Mouse (Mus musculus) brain, embryonic 14.5 days (tissue): ENCODE results near the gene 9130409I23Rik. TPM values are rescaled to one million over a fixed set of nuclear protein-coding genes. Genes with fewer than 3 reads are reported as not detected.

ENCODE experiments used
- DNase-seq: peaks from one replicate; pipeline ENCODE4 v3.0.0-alpha.2; 2011; ENCODE audit warnings: low read depth
- CTCF ChIP-seq: fragments of 200-500 bp; IDR thresholded peaks from 2 replicates; pipeline ENCODE4 v1.5.1; 2012; ENCODE audit warnings: inconsistent platforms, mild to moderate bottlenecking, moderate library complexity, borderline replicate concordance; ENCODE audit not compliant: insufficient read depth, insufficient read length; ENCODE audit errors: extremely low read depth
- POLR2A ChIP-seq: fragments of 200-500 bp; IDR thresholded peaks from 2 replicates; pipeline ENCODE4 v1.6.1; 2012; ENCODE audit warnings: mild to moderate bottlenecking, inconsistent platforms, borderline replicate concordance; ENCODE audit not compliant: poor library complexity, insufficient read depth, insufficient read length, severe bottlenecking; ENCODE audit errors: extremely low read depth
- polyA plus RNA-seq: library from polyadenylated mRNA; depleted of rRNA; stranded (reverse); fragments of >200 nt; gene quantifications from 2 replicates; pipeline ENCODE4 v1.2.3, GENCODE M21; 2012; rRNA removed

Gene 9130409I23Rik
- polyA plus RNA-seq, 1 experiment, result not detected

DNA sequence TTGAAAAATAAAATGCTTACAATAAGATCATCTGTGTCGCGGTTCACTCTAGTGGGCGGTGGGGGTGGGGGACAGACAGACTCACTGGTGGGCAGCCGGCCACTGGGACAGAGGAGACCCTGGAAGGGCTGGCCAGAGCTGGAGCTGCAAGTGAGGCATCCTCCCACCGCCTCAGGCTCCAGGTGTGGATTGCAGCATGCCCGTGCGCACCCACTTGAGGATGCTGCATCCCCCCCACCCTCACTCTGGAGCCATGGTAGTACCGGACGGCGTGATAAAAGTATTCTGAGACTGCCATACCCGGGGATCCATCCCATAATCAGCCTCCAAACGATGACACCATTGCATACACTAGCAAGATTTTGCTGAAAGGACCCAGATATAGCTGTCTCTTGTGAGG, 39.0 kb downstream of the 9130409I23Rik start:
- TF ChIP-seq CTCF, result no peak
- no peak for TF ChIP-seq POLR2A
- no peak for DNase-seq

Other genes starting within 250 kb of the 9130409I23Rik start
- gene H3f3a, start 237.3 kb upstream of the 9130409I23Rik start, polyA plus RNA-seq, result 2,000 and 2,211 TPM in 2 replicates
- 22.0 and 25.5 TPM in 2 replicates for gene Sde2, start 200.1 kb upstream of the 9130409I23Rik start, polyA plus RNA-seq
- 1.4 and 2.0 TPM in 2 replicates for gene Lefty2, start 158.1 kb upstream of the 9130409I23Rik start, polyA plus RNA-seq
- 45.7 and 65.9 TPM in 2 replicates for gene Pycr2, start 146.9 kb upstream of the 9130409I23Rik start, polyA plus RNA-seq
- gene Lefty1, start 116.2 kb upstream of the 9130409I23Rik start, polyA plus RNA-seq, result 1.1 and 1.3 TPM in 2 replicates
- gene Tmem63a, start 108.9 kb upstream of the 9130409I23Rik start, polyA plus RNA-seq, result 3.3 and 3.6 TPM in 2 replicates
- gene Ephx1, start 30.3 kb upstream of the 9130409I23Rik start, polyA plus RNA-seq, result 2.8 and 5.1 TPM in 2 replicates
- gene Nvl, start 93.0 kb downstream of the 9130409I23Rik start, polyA plus RNA-seq, result 68.9 and 92.0 TPM in 2 replicates
- gene Cnih4, start 93.5 kb downstream of the 9130409I23Rik start, polyA plus RNA-seq, result 22.5 and 26.1 TPM in 2 replicates
- 56.0 and 78.1 TPM in 2 replicates for gene Wdr26, start 160.8 kb downstream of the 9130409I23Rik start, polyA plus RNA-seq